Mouse (Mus musculus) inflammation-experienced regulatory T-cells, adult 16 weeks (primary cell): ENCODE results near the gene Kpna4. TPM values are rescaled to one million over a fixed set of nuclear protein-coding genes. Genes with fewer than 3 reads are reported as not detected.

ENCODE experiments used
- polyA plus RNA-seq: library from polyadenylated mRNA; unstranded; fragments of 100-300 nt; shearing (Covaris generic); gene quantifications from one replicate; pipeline ENCODE4 v1.2.1, GENCODE M21; 2017

Gene Kpna4
- 34.0 TPM for polyA plus RNA-seq

DNA sequence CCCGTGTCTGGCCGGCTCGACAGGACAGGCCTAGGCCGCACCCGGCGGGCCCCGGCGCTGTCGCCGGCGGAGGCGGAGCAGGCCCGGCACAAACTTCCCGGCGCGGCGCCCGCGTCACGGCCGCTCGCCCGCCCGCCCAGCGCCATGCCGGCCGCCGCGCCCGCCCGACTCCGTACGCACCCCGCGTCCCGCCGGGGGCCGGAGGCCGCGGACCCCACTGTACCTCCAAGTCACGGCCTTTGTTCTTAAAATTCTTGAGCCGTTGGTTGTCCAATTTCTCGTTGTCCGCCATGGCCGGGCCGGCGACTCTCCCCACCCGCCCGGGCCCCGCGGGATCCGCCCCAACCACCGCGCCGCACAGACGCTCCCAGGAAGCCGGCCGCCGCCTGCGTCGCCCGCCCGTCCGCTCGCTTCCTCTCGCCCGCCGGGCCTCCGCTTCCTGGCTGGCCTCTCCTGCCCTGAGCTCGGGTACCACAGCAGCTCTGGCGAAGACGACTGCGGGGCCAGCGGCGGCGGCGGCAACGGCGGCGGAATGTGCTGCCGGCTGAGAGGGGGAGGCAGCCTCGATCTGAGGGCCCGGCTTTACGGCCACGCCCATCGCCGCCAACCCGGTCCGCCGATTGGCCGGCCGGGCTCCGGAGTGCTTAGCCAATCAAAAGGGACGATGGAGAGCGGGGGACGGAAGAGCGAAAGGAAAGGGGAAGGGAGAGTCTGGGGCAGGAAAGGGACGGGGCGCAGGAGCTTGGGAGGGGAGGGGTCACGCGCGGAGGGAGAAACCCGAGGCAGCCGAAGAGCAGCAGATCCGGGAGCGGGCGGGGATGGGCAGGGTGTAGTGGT lies at the start of gene Kpna4:
Gene Kpna4 (minus strand): TSS at position 605 of the 837 bp plus-strand sequence.

DNA sequence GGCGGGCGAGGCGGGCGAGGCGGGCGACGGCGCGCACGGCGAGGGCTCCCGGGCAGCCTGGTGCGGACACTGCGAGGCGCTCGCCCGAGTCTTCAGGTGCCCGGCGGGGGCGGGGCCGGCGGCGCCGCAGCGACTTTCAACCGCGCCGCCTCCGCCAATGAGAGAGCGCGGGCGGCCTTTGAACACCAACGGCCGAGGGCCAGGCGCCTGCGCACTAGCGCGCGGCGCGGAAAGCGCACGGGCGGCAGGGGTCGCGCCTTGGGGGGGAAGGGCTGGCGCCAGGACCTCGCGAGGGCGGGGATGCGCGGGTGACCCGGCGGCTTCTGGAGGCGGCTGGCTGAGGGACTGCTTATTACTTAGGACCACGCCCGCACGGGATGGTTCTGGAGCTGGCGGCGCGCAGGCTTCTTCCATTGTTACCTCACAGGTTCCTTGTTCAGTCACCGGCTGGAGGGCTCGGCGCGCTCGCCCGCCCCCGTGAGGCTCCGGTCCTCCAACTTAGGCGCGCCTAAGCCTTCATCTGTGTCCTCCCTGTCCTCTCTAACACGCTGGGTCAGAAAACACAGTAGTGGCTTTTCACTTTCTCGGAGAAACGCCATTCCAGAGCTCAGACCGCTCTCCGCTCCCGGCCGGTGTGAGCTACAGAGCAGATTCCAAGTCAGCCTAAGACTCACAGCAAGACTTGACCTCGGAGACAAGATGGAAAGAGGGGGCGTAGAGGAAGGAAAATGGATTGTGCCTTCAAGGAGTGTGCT lies 82.1 kb downstream of the Kpna4 start, which contains the start of gene Trim59:
Gene Trim59 (minus strand): TSS at position 111 of the 755 bp plus-strand sequence.

Other genes starting within 250 kb of the Kpna4 start
- gene Ift80, start 122.5 kb downstream of the Kpna4 start, polyA plus RNA-seq: 242 TPM
- gene Smc4, start 122.4 kb downstream of the Kpna4 start, polyA plus RNA-seq: 702 TPM
- gene Trim59, start 82.4 kb downstream of the Kpna4 start, polyA plus RNA-seq: 39.2 TPM
- not detected for gene Arl14, start 95.3 kb upstream of the Kpna4 start, polyA plus RNA-seq
- 4.8 TPM for gene Ppm1l, start 189.7 kb upstream of the Kpna4 start, polyA plus RNA-seq